Mouse (Mus musculus) limb, embryonic 10.5 days (tissue): ENCODE data around the gene Tcte3. TPM values are rescaled to one million over a fixed set of nuclear protein-coding genes. Genes with fewer than 3 reads are reported as not detected.
"Not testable (repeated sequence)": the region's sequence is repeated elsewhere in the genome, so short reads cannot be mapped to it uniquely, and the experiment has no call there.

Experiments used
- DNase-seq: peaks from one replicate; pipeline ENCODE4 v3.0.0-alpha.2; 2017; ENCODE audit warnings: low spot score
- H3K27ac ChIP-seq: fragments of 300-500 bp; sonication (generic); 2 replicates; pipeline ENCODE4 v1.5.1; 2016; ENCODE audit warnings: mild to moderate bottlenecking
- H3K27me3 ChIP-seq: fragments of 300-500 bp; sonication (generic); 2 replicates; pipeline ENCODE4 v1.6.1; 2016; ENCODE audit warnings: low read depth, mild to moderate bottlenecking; ENCODE audit not compliant: poor library complexity, severe bottlenecking
- H3K36me3 ChIP-seq: fragments of 300-500 bp; sonication (generic); 2 replicates; pipeline ENCODE4 v1.6.1; 2016; ENCODE audit warnings: mild to moderate bottlenecking, moderate library complexity
- H3K4me1 ChIP-seq: fragments of 300-500 bp; sonication (generic); 2 replicates; pipeline ENCODE4 v1.6.1; 2016
- H3K4me3 ChIP-seq: fragments of 300-500 bp; sonication (generic); 2 replicates; pipeline ENCODE4 v1.5.1; 2016; ENCODE audit warnings: mild to moderate bottlenecking, moderate library complexity
- H3K9me3 ChIP-seq: fragments of 300-500 bp; sonication (generic); replicated peaks from 2 replicates; pipeline ENCODE4 v1.6.1; 2016; ENCODE audit warnings: mild to moderate bottlenecking
- WGBS: fragments of 180-500 bp; shearing (Covaris S2); methylation state at CpG from one replicate; pipeline ENCODE4 v1.1.7; 2016; 5-methylcytosine and 5-hydroxymethylcytosine counted together
- polyA plus RNA-seq: library from polyadenylated mRNA; unstranded; fragments of >200 nt; fragmentation: Nextera tagmentation; extraction: Ambion mirVana; gene quantifications from 2 replicates; pipeline ENCODE4 v1.2.1, GENCODE M21; 2016

Gene Tcte3
- polyA plus RNA-seq, 1 experiment from 2014 or later: not detected

- not testable (repeated sequence) for H3K9me3 ChIP-seq, H3K4me3 ChIP-seq, DNase-seq, H3K27ac ChIP-seq, H3K36me3 ChIP-seq, H3K4me1 ChIP-seq, H3K27me3 ChIP-seq
- no CpG with 5 or more reads among the region's 97 CpGs for WGBS
These were observed 17.3 kb downstream of the Tcte3 start for GRCm38 (mm10) chr17:15023878-15024492.

- H3K9me3 ChIP-seq, H3K4me1 ChIP-seq, H3K27me3 ChIP-seq, DNase-seq, H3K36me3 ChIP-seq, H3K4me3 ChIP-seq, H3K27ac ChIP-seq: not testable (repeated sequence)
- WGBS: 90% methylated on average over 3 of the region's 3 CpGs
These were observed 19.6 kb downstream of the Tcte3 start for GRCm38 (mm10) chr17:15021503-15022220.

GRCm38 (mm10) chr17:15009706-15010413, 31.4 kb downstream of the Tcte3 start, which contains the start of gene Gm3435:
TSS of gene Gm3435 (plus strand) at chr17:15010176.
- no CpG with 5 or more reads among the region's 60 CpGs for WGBS
- H3K27ac ChIP-seq, H3K27me3 ChIP-seq, H3K4me3 ChIP-seq, H3K36me3 ChIP-seq, H3K4me1 ChIP-seq, H3K9me3 ChIP-seq, DNase-seq: not testable (repeated sequence)

GRCm38 (mm10) chr17:15009088-15009487, 32.2 kb downstream of the Tcte3 start:
- H3K27me3 ChIP-seq, H3K36me3 ChIP-seq, H3K4me3 ChIP-seq, H3K27ac ChIP-seq, H3K4me1 ChIP-seq, DNase-seq, H3K9me3 ChIP-seq: not testable (repeated sequence)
- no CpG with 5 or more reads among the region's 3 CpGs for WGBS

- H3K4me1 ChIP-seq, H3K36me3 ChIP-seq, DNase-seq, H3K27me3 ChIP-seq, H3K4me3 ChIP-seq, H3K9me3 ChIP-seq, H3K27ac ChIP-seq: not testable (repeated sequence)
- no CpG with 5 or more reads among the region's 4 CpGs for whole genome bisulfite sequencing
These were observed 41.2 kb downstream of the Tcte3 start for GRCm38 (mm10) chr17:15000047-15000446.

- not testable (repeated sequence) for H3K27me3 ChIP-seq, H3K4me3 ChIP-seq, H3K36me3 ChIP-seq, H3K4me1 ChIP-seq, H3K27ac ChIP-seq, DNase-seq, H3K9me3 ChIP-seq
- no CpG with 5 or more reads among the region's 5 CpGs for WGBS
These were observed 47.1 kb downstream of the Tcte3 start for GRCm38 (mm10) chr17:14994140-14994539.

- not testable (repeated sequence) for H3K27me3 ChIP-seq, H3K4me1 ChIP-seq, H3K36me3 ChIP-seq, H3K27ac ChIP-seq, DNase-seq, H3K4me3 ChIP-seq, H3K9me3 ChIP-seq
- no CpG with 5 or more reads among the region's 47 CpGs for WGBS
These were observed 48.0 kb downstream of the Tcte3 start for GRCm38 (mm10) chr17:14993139-14993832.

- H3K36me3 ChIP-seq, H3K4me3 ChIP-seq, H3K4me1 ChIP-seq, H3K27me3 ChIP-seq, DNase-seq, H3K9me3 ChIP-seq, H3K27ac ChIP-seq: not testable (repeated sequence)
- WGBS: no CpG with 5 or more reads among the region's 98 CpGs
These were observed 48.7 kb downstream of the Tcte3 start for GRCm38 (mm10) chr17:14992522-14993138.

- not testable (repeated sequence) for H3K4me1 ChIP-seq, H3K36me3 ChIP-seq, H3K27ac ChIP-seq, H3K4me3 ChIP-seq, H3K9me3 ChIP-seq, H3K27me3 ChIP-seq, DNase-seq
- WGBS: 91% methylated on average over 4 of the region's 5 CpGs
These were observed 51.1 kb downstream of the Tcte3 start for GRCm38 (mm10) chr17:14990116-14990702.

- not testable (repeated sequence) for H3K4me3 ChIP-seq, H3K27ac ChIP-seq, DNase-seq, H3K27me3 ChIP-seq, H3K36me3 ChIP-seq, H3K4me1 ChIP-seq, H3K9me3 ChIP-seq
- WGBS: no CpG with 5 or more reads among the region's 60 CpGs
These were observed 62.8 kb downstream of the Tcte3 start, which contains the start of the genes 9030025P20Rik and Gm3417 for GRCm38 (mm10) chr17:14978362-14979038. TSS of gene 9030025P20Rik (plus strand) at chr17:14978468. TSS of gene Gm3417 (minus strand) at chr17:14978790.

GRCm38 (mm10) chr17:14977718-14978361, 63.4 kb downstream of the Tcte3 start:
- H3K4me1 ChIP-seq, H3K9me3 ChIP-seq, H3K36me3 ChIP-seq, DNase-seq, H3K27me3 ChIP-seq, H3K4me3 ChIP-seq, H3K27ac ChIP-seq: not testable (repeated sequence)
- 6% methylated on average over 4 of the region's 7 CpGs for WGBS
